Mouse (Mus musculus): ENCODE measurements at regions not wholly inside any gene's neighbourhood (a gene's known extent, or its start where the extent isn't known, plus 50 kb on each side); places are given as distances from the start of the nearest gene placed in this dataset.

- H3K9me3 ChIP-seq (ENCODE audit: low read length) = no peaks in the 10 kb centered on the region
- H3K4me3 ChIP-seq (ENCODE audit: low read depth, low read length) = no peak overlapping the region
- ATAC-seq (no peak), DNase-seq (no peak)
- no peaks in the 10 kb centered on the region for H3K27me3 ChIP-seq (ENCODE audit: insufficient read depth, low read length)
- 88% methylated on average over 6 of the region's 6 CpGs for WGBS
- no peak for TF ChIP-seq CTCF (IDR thresholded peaks at IDR 0.05; ENCODE audit: low read depth)
- H3K27ac ChIP-seq (ENCODE audit: low read depth, low read length) = no peak overlapping the region
- no peak overlapping the region for H3K9ac ChIP-seq
- H3K4me1 ChIP-seq (ENCODE audit: insufficient read depth) = no peaks in the 10 kb centered on the region
- H3K36me3 ChIP-seq (ENCODE audit: insufficient read depth) = no peaks in the 10 kb centered on the region
- no peak overlapping the region for H3K4me2 ChIP-seq (ENCODE audit: low read depth)
Observed at GRCm38 (mm10) chr6:31874616-31875015, 175.4 kb upstream of the 1700012A03Rik start.

- no peaks in the 10 kb centered on the region for H3K27me3 ChIP-seq (ENCODE audit: insufficient read depth, low read length)
- H3K27ac ChIP-seq (ENCODE audit: low read depth, low read length) = no peak overlapping the region
- H3K4me3 ChIP-seq (ENCODE audit: low read depth, low read length) = no peak overlapping the region
- ATAC-seq (no peak), DNase-seq (no peak)
- no peaks in the 10 kb centered on the region for H3K36me3 ChIP-seq (ENCODE audit: insufficient read depth)
- no peaks in the 10 kb centered on the region for H3K9me3 ChIP-seq (ENCODE audit: low read length)
- no peak overlapping the region for H3K4me2 ChIP-seq (ENCODE audit: low read depth)
- no peak overlapping the region for H3K9ac ChIP-seq
- WGBS = 29% methylated on average over 1 of the region's 1 CpGs
- no peak for TF ChIP-seq CTCF (IDR thresholded peaks at IDR 0.05; ENCODE audit: low read depth)
- H3K4me1 ChIP-seq (ENCODE audit: insufficient read depth) = no peaks in the 10 kb centered on the region
Observed at GRCm38 (mm10) chr6:31873911-31874310, 176.1 kb upstream of the 1700012A03Rik start.

- Histone ChIP-seq H3K27me3 (ENCODE audit: insufficient read depth, low read length) (no peaks in the 10 kb centered on the region), H3K27ac (ENCODE audit: low read depth, low read length) (no peak overlapping the region), H3K4me1 (ENCODE audit: insufficient read depth) (no peaks in the 10 kb centered on the region), H3K9me3 (ENCODE audit: low read length) (no peaks in the 10 kb centered on the region), H3K4me3 (ENCODE audit: low read depth, low read length) (no peak overlapping the region), H3K36me3 (ENCODE audit: insufficient read depth) (no peaks in the 10 kb centered on the region), H3K9ac (no peak overlapping the region), H3K4me2 (ENCODE audit: low read depth) (no peak overlapping the region)
- TF ChIP-seq CTCF (IDR thresholded peaks at IDR 0.05; ENCODE audit: low read depth) = no peak
- DNase-seq (no peak), ATAC-seq (no peak)
- WGBS = 93% methylated on average over 3 of the region's 3 CpGs
Observed at GRCm38 (mm10) chr6:31871766-31872165, 178.3 kb upstream of the 1700012A03Rik start.

- Histone ChIP-seq H3K4me2 (ENCODE audit: low read depth) (no peak overlapping the region), H3K36me3 (ENCODE audit: insufficient read depth) (no peaks in the 10 kb centered on the region), H3K9me3 (ENCODE audit: low read length) (no peaks in the 10 kb centered on the region), H3K9ac (no peak overlapping the region), H3K27me3 (ENCODE audit: insufficient read depth, low read length) (no peaks in the 10 kb centered on the region), H3K4me1 (ENCODE audit: insufficient read depth) (no peaks in the 10 kb centered on the region), H3K27ac (ENCODE audit: low read depth, low read length) (no peak overlapping the region), H3K4me3 (ENCODE audit: low read depth, low read length) (no peak overlapping the region)
- no peak for ATAC-seq
- no peak for DNase-seq
- TF ChIP-seq CTCF (IDR thresholded peaks at IDR 0.05; ENCODE audit: low read depth) = no peak
- WGBS = 39% methylated on average over 7 of the region's 7 CpGs
Observed at GRCm38 (mm10) chr6:31861996-31862395, 188.1 kb upstream of the 1700012A03Rik start.

GRCm38 (mm10) chr6:31859621-31860020, 190.4 kb upstream of the 1700012A03Rik start:
- ATAC-seq (no peak), DNase-seq (no peak)
- 95% methylated on average over 3 of the region's 3 CpGs for WGBS
- Histone ChIP-seq H3K4me2 (ENCODE audit: low read depth) (no peak overlapping the region), H3K27me3 (ENCODE audit: insufficient read depth, low read length) (no peaks in the 10 kb centered on the region), H3K9ac (no peak overlapping the region), H3K4me1 (ENCODE audit: insufficient read depth) (no peaks in the 10 kb centered on the region), H3K9me3 (ENCODE audit: low read length) (no peaks in the 10 kb centered on the region), H3K36me3 (ENCODE audit: insufficient read depth) (no peaks in the 10 kb centered on the region), H3K27ac (ENCODE audit: low read depth, low read length) (no peak overlapping the region), H3K4me3 (ENCODE audit: low read depth, low read length) (no peak overlapping the region)
- no peak for TF ChIP-seq CTCF (IDR thresholded peaks at IDR 0.05; ENCODE audit: low read depth)

- Histone ChIP-seq H3K27me3 (ENCODE audit: insufficient read depth, low read length) (no peaks in the 10 kb centered on the region), H3K4me1 (ENCODE audit: insufficient read depth) (no peaks in the 10 kb centered on the region), H3K9me3 (ENCODE audit: low read length) (no peaks in the 10 kb centered on the region), H3K9ac (no peak overlapping the region), H3K4me2 (ENCODE audit: low read depth) (no peak overlapping the region), H3K27ac (ENCODE audit: low read depth, low read length) (no peak overlapping the region), H3K4me3 (ENCODE audit: low read depth, low read length) (no peak overlapping the region), H3K36me3 (ENCODE audit: insufficient read depth) (no peaks in the 10 kb centered on the region)
- ATAC-seq (no peak), DNase-seq (no peak)
- 93% methylated on average over 14 of the region's 16 CpGs for WGBS
- no peak for TF ChIP-seq CTCF (IDR thresholded peaks at IDR 0.05; ENCODE audit: low read depth)
Observed at GRCm38 (mm10) chr6:31854261-31854660, 195.8 kb upstream of the 1700012A03Rik start.

- DNase-seq = no peak
- no peaks in the 10 kb centered on the region for H3K36me3 ChIP-seq (ENCODE audit: insufficient read depth)
- no peak overlapping the region for H3K4me2 ChIP-seq (ENCODE audit: low read depth)
- H3K9ac ChIP-seq = no peak overlapping the region
- H3K4me3 ChIP-seq (ENCODE audit: low read depth, low read length) = no peak overlapping the region
- no peak for TF ChIP-seq CTCF (IDR thresholded peaks at IDR 0.05; ENCODE audit: low read depth)
- H3K9me3 ChIP-seq (ENCODE audit: low read length) = no peaks in the 10 kb centered on the region
- 93% methylated on average over 9 of the region's 9 CpGs for WGBS
- no peaks in the 10 kb centered on the region for H3K4me1 ChIP-seq (ENCODE audit: insufficient read depth)
- no peak overlapping the region for H3K27ac ChIP-seq (ENCODE audit: low read depth, low read length)
- no peak for ATAC-seq
- no peaks in the 10 kb centered on the region for H3K27me3 ChIP-seq (ENCODE audit: insufficient read depth, low read length)
Observed at GRCm38 (mm10) chr6:31846319-31846718, 203.7 kb upstream of the 1700012A03Rik start.

- 88% methylated on average over 5 of the region's 5 CpGs for WGBS
- H3K9me3 ChIP-seq (ENCODE audit: low read length) = no peaks in the 10 kb centered on the region
Observed at GRCm38 (mm10) chr6:31845671-31846070, 204.4 kb upstream of the 1700012A03Rik start.

More at GRCm38 (mm10) chr6:31845671-31846070, 204.4 kb upstream of the 1700012A03Rik start:
- H3K4me2 ChIP-seq (ENCODE audit: low read depth) = no peak overlapping the region
- H3K27ac ChIP-seq (ENCODE audit: low read depth, low read length) = no peak overlapping the region
- H3K4me3 ChIP-seq (ENCODE audit: low read depth, low read length) = no peak overlapping the region
- DNase-seq (no peak), ATAC-seq (no peak)
- no peak overlapping the region for H3K9ac ChIP-seq
- TF ChIP-seq CTCF (IDR thresholded peaks at IDR 0.05; ENCODE audit: low read depth) = no peak
- no peaks in the 10 kb centered on the region for H3K36me3 ChIP-seq (ENCODE audit: insufficient read depth)
- no peaks in the 10 kb centered on the region for H3K27me3 ChIP-seq (ENCODE audit: insufficient read depth, low read length)
- H3K4me1 ChIP-seq (ENCODE audit: insufficient read depth) = no peaks in the 10 kb centered on the region

All from forebrain, postnatal 0 days (tissue).